Mouse (Mus musculus) WW6 (cell line): ENCODE measurements around the gene Fxyd3.

Experiments used
- DNase-seq: peaks from one replicate; pipeline ENCODE4 v3.0.0-alpha.2; 2013; ENCODE audit warnings: low read depth, low spot score

Fxyd3 gene

DNA sequence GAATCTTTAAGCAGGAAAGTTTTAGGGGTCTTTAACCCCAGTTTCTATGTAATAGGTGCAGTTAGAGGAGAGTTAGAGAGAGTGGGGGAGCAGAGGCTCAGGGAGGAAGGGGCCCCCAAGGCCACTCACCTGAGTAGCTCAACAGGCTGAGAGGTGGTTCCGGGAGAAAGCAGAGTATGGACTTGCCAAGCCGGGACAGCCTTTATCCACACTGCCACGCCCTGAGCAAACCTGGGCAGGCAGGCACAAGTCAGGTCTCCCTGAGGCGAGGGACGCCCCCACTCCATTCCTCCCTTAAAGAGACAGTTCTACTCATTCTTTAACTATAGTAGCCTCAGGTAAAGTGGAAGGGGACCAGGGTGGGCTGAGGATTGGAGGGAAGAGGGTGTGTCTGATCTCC is at the start of gene Fxyd3:
Gene Fxyd3 (minus strand): TSS at position 213 of the 400 bp plus-strand sequence.
- no peak for DNase-seq

DNA sequence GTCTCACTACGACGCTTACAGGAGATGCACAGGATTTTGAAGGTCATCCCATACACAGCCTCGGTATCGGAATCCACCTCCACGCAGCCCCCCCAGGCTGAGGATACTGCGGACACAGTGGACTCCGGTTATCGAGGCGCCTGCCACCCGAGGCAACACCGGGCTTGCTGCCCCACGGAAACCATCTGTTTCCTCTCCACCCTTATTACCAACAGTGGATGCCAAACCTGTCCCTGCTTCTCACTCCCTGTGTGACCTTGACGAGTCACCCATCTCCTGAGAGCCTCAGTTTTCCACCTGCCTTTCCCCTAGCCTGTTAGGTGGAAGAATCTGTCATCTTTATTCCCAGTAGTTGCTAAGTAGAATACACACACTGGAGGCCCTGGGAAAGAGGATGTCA is 48.6 kb upstream of the Fxyd3 start:
- no peak for DNase-seq

DNA sequence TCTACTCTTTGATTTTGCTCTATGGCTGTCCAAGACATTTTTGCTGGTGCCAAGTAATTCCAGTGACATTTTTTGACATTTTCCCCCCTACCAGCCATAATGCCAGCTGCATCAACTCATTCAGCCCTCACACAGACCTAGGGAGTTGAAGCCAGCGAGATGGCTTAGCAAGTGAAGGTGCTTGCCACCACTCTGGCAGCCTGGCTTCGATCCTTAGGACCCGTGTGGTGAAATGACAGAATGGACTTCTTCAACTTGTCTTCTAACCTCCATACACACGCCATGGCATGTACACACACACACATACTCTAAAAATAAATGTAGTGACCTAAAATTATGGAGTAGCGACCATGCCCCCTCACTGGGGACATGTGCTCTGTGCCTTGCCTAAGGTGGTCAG is 47.9 kb upstream of the Fxyd3 start:
- DNase-seq = no peak

DNA sequence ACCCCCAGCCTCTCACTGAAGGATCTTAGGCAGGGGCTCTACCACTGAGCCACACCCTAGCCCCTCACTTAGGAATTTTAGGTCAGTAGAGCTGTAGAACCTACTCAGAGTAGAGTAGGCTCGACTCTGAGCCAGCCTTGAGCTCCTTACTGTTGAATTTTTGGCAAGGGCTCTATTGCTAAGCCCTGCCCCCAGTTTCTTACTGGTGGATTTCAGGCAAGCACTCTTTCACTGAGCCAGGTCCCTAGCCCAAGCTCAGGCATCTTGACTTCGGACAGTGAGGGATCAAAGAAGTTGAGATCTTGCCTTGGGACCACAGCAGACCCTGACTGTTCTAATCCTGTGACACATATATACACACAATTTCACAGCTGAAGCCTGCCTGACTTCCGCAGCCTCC is 47.2 kb upstream of the Fxyd3 start:
- DNase-seq = no peak

DNA sequence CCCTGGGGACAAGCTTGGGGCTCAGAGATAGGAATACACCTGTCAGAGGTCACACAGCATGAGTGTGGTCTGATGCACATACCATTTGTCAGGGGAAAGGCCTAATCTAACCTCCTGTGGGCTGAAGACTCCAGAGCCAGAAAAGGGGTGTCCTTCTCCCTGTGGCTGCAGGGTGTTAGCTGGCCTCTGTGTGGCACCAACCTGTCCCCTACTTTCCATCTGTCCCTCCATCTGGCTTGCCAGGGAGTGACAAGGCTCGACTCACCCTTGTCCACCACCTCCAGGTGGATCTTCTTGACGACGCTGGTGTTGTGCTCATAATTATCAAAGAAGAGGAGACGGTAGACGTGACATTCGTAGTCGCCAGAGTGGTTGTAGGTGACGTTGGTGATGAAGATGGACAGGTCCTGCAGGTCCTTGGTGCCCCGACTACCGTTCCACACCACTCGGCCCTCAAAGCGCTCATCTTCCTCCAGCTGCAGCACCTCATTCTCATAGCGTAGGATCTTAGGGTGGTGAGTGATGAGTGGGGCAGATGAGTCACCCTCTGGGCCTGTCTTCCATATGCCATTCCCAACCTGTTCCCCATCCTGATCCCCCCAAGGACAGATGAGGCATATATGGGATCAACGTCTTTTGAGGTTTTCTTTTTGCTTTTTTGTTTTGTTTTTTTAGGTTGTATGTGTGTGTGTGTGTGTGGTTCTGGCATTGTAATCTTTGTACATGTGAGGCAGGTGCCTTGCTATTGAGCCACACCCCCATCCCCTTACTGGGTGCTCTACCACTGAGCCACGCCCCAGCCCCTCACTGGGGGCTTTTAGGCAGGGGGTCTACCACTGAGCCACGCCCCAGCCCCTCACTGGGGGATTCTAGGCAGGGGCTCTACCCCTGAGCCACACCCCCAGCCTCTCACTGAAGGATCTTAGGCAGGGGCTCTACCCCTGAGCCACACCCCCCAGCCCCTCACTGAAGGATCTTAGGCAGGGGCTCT is 46.4 kb upstream of the Fxyd3 start:
- DNase-seq = no peak

DNA sequence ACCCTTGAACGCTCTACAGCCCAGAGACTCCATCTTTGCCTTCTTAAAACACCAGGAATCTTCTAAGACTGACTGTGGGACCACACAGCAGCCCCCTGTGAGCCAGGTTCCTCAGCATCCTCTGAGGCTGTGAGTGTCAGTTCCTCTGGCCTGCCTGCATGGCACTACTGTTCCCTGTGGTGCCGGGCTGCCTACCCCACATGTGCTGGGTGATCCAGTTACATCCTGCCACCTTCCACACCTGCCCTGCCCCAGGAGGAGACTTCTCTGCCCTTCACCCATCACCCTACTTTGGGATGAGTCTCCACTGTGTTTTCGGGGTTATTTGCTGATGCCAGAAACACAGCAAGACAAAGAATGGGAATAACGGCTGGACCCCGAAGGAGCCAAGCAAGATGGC is 43.1 kb upstream of the Fxyd3 start:
- no peak for DNase-seq

DNA sequence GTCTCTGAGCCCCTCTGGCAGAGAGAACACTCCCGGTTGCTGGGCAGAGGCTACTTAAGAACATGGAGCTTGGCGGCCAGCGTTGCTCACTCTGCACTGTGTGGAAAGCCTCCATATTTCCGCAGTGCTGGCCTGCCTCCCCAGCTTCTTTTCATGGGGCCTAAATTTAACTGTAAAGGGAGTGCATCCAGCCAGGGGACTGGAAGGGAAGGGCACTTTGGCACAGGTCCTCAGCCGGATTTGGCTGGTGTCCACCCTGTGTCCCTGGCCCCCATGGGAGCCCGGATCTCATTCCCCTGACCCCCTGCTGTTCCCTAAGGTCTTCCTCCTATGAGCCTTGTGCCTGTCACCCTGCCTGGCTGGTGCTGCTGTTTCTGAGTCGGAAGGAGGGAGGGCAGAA is 42.0 kb upstream of the Fxyd3 start:
- DNase-seq = no peak

DNA sequence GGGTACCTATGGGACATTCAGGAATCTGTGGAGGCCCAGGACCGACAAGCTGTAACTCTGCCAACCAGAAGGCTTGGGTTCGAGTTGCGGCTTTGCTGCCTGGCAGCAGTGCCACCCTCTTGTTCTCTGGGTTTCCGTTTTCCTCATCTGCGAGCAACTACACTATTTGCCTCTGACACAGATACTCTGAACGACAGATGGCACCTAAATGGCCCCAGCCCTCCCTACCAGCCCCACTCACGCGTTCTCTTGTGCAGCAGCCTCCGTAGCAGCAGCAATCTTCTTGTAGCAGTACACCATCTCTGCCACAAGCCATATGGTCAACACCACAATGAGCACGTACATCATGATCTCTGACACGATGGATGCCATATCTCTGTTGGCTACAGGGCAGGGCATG is 41.0 kb upstream of the Fxyd3 start:
- no peak for DNase-seq

DNA sequence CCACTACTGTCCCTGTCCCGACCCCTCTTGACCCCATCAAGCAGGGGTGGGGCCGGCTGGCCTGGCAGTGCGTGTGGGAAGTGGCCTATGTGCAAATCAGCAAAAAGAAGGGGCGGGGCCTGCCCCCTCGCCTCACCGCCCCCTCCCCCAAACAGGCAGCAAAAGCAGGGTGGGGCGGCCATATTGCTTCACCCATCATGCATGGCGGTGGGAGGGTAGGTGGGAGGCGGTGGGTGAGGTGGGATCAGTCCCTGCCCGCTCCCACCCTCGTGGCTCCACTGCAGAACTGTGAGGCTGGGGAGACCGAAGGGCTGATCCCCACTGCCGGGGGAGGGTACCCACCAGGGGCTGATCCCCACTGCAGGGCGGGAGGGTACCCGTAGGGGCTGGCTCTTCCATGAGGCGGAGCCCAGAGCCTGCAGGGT is 40.2 kb upstream of the Fxyd3 start:
- DNase-seq = no peak

DNA sequence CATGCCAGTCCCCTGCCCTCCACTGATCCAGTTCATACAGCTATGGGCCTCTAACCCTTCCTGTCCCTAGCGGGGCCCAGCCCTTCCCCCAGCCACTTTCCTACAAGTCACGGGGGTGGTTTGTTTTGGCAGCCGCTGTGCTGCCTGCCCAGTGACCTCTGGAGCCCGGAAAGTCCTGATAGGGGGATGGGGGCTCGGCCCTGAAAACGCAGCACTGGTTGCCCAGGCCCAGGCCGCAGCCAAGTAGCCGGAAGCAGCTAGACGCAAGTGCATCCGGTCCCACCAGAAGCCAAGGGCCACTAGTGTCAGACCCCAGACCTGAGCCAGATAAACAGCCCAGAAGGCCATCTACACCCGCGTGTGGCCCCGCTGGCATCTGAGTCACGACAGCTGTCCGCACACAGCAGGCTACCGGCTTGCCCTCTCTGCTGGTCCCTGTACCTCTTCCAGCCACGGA is 39.1 kb upstream of the Fxyd3 start:
- DNase-seq = no peak

DNA sequence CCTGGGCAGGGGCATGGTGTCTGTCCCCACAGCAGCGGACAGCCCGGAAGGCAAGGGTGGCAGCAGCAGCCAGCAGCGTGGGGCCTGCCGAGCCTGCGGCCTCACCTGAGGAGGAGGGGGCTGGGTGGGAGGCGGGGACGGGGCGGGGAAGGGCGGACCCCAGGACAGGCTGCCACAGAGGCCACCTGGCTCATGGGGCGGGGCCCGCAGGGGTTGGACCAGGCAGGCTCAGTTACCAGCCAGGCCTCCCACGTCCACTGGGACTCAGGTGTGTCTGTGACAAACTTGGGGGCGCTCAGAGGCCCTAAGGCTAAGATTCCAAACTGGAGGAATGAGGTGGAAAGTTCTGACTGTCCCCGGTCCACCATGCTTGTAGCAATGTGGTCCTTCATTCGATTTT is 38.7 kb upstream of the Fxyd3 start, which contains the start of gene Hpn:
Gene Hpn (minus strand): TSS at position 109 of the 400 bp plus-strand sequence.
- no peak for DNase-seq

DNA sequence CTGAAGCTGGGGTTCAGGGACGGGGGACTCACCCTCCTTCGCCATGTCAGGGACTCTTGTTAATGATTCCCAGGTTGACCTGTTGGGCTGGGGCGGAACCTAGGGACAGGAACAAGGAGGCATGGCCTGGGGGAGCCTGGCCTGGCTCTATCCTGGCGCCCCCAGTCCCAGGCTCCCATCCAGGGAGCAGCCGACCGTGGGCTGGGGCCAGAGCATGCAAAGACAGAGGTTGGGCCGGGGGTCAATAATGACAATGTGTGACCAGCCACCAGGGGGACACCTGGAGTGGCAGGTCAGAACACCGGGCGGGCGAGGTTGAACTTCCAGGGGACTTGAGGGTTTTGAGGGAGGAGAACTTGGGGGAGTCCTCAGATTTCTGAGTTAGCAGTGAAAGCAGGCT is 38.1 kb upstream of the Fxyd3 start:
- DNase-seq = no peak

DNA sequence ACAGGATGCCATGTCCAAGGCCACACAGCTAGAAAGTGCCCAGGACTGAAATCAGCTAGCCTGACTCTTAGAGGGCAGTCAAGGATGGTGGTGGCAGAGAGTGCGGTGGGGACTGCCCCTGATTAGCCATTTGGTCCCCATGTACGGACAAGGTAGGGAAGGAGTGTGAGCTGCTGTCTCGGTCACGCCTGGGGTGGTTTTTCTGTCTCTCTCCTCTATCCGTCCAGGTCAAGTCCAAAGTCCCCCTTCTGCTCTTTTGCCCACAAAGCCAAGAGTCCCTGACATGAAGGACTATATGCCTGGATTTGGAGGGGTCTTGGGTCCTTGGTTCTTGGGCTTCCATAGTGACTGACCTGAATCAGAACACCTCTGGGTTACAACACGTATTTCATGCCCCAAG is 37.3 kb upstream of the Fxyd3 start:
- no peak for DNase-seq

DNA sequence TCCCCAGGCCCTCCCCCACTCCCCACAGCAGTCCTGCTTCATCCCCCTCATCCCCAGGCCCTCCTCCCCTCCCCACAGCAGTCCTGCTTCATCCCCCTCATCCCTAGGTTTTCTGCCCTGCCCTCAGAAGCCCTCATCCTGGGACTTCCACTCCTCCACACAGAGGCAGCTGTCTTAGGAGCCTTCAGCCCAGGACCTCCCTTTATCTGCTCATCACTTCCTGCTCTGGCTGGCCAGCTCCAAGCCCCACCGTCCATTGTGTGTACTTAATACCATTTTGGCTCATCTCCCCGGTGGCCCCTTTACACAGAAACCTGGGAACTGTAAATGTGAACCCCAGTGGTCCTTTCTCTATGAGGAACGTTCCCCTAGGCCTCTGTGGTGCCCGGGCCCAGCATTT is 35.5 kb upstream of the Fxyd3 start:
- no peak for DNase-seq

DNA sequence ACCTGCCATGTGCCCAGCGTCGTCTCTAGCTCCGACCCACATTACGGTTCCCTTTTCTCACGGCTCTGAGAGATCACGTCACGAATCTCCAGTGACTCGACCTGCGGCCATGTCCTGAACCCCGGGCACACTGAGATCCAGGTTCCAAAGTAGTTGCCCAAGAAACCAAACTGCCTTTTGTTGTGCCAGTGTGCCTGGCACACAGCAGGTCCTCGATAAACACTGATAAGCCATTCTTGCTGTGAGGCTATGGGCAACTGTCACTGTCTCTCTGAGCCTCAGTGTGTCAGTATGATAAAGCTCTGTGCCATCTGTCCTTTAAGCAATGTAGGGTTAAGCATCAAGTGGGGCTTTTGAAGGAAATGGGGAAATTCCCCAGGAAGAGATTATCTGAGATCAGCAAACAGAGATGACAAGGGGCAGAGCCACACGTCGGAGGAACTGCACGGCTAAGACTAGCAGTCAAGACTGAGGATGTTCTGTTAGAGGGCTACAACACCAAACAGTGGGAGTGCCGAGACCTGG is 34.4 kb upstream of the Fxyd3 start:
- no peak for DNase-seq

DNA sequence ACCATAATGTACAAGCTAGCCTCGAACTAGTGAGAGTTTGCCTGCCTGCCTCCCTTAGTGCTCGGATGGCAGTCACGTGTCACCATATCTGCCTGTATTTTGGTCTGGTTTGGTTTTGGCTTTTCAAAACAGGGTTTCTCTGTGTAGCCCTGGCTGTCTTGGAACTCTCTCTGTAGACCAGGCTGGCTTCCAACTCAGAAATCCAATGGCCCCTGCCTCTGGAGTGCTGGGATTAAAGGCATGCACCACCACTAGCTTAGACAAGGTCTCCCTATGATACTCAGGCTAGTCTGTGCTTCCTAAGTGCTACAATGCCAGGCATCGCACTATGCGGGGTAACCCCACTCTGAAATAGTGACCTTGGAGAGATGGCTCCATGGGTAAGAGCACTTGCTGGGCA is 33.3 kb upstream of the Fxyd3 start:
- DNase-seq = no peak

DNA sequence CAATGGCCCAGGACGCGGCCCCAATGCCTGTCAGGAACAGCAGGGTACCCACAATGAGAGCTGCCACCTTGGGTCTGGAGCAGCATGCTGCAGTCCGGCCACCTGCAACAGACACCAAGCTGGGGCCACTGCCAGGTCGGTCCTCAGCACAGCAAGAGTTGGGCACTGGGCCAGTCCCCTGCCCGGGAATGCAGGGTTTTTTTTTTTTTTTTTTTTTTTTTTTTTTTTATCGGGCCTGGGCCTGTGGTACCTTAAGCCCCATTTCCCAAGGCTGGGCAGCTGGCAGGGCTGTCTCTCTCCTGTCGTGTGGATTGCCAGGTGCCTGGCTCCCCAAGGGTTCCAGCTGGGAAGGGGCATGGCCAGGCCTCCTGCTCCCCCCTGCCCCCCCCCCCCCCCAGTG is 32.6 kb upstream of the Fxyd3 start:
- no peak for DNase-seq

DNA sequence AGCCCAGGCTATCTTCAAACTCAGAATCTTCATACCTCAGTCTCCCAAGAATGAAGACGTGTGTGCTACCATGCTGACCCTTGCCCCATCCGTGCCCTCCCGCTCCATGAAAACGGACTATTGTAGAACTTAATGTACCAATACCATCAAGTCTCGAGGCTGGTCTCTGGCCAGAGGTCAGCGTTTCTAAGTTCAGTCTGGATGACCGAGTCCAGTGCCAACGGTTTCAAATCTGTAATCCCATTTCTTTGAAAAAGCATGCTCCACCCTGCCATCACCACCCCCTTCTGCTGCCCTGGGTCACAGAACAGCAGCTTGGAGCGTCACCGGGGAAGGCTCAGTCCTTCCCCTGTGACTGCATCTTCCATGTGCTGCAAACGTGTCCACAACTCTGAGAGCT is 31.3 kb upstream of the Fxyd3 start:
- no peak for DNase-seq

DNA sequence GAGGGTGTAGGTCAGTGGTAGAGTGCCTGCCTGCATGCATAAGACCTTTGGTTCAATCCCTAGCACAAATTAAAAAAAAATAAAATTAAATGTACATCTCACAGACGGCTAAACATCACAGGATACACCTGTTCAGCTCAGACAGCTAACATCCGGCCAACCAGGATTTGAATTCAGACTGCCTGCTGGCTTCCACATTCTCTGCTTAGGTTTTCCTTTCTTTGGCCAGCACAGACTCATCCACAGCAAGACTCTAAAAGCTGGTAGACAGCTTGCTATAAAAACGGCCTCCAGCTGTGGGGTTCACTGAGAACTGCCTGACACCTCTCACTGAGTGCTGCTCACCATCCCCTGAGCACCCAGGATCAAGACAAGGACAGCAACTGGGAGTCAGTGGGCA is 29.7 kb upstream of the Fxyd3 start:
- no peak for DNase-seq

DNA sequence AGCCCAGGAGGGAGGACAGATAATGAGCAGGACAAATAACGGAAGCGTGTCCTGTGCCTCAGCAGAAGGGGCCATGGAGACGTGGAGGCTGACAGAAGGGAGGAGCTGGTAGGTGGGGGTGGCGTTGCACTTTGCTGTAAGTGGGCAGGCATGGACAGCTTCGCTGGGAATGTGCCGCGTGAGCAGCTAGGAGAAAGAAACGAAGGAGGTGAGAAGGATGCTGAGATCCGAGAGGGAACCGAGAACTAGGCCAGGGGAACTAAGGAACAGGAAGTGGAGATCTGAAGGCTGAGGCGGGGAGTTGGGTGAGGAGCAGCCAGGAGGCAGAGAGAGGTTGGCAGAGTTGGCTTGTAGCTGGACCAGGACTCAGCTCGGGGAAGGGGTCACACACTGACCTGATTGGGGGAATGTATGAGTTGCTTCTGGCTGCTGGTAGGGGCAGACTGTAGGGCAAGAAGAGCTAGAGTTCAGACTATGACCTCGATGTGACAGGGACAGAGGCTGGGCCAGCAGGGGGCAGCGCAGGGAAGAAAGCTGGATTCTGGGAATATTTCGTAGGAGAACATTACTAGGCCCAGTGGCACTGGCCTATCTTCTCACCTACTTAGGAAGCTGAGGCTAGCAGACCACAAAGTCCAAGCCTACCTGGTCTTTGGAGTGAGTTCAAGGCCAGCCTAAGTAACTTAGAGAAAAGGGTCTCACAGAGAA is 28.7 kb upstream of the Fxyd3 start:
- DNase-seq = no peak

DNA sequence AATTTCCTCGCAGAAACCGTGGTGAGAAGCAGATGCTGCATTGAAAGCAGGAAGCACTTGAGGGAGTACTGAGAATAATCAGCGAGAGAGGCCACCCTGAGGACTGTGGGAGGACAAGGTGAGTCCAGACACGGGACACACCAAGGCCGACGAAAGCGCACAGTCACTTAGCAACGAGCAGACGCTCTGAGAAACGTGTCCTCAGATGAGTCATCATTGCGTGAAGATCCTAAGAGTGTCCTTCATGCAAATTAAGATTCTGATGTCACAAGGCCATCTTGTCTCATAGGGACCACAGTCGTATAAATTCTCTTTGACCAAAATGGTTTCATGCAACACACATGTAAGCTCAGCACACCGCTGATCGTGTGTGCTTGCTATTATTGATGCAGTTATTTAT is 24.3 kb upstream of the Fxyd3 start:
- no peak for DNase-seq

DNA sequence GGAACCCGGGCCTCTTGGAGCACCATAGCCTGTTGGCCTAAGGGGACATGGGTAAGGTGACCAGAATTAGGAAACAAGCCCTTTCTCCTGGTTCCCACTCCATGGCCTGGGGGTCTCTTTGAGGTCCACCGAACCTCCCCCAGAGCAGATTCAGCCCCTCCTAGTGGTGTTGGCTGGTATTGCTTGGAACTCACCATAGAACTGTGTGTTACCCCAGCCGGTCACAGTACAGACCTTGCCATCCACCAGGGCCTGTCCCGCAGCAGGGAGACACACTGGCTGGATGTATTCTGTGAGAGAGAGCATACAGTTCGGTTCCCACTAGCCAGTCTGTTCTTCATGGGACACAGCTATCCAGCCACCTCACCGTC is 23.1 kb upstream of the Fxyd3 start:
- DNase-seq = no peak
